Mouse (Mus musculus) adrenal gland, adult 2 months (tissue): Measurements from ENCODE around the gene Zswim4. TPM values are rescaled to one million over a fixed set of nuclear protein-coding genes. Genes with fewer than 3 reads are reported as not detected.
A peak's percentile ranks its signal among the peaks of the same experiment; 100 is the strongest.

Experiments used
- DNase-seq: peaks from one replicate; pipeline ENCODE4 v3.0.0; 2021
- polyA plus RNA-seq: library from polyadenylated mRNA; depleted of rRNA; stranded (reverse); fragments of >200 nt; gene quantifications from 2 replicates; pipeline ENCODE4 v1.2.3, GENCODE M21; 2012
- total RNA-seq, 2 experiments: library from RNA; stranded (reverse); gene quantifications; 2 replicates each; pipeline ENCODE4 v1.2.3; 2021

Zswim4 gene
- total and polyA plus RNA-seq, 3 experiments = 31.4 to 76.1 (median 55.6) TPM

GRCm38 (mm10) chr8:84223322-84224029 lies 13.4 kb downstream of the Zswim4 start:
- peak; percentile 37 for DNase-seq

DNA sequence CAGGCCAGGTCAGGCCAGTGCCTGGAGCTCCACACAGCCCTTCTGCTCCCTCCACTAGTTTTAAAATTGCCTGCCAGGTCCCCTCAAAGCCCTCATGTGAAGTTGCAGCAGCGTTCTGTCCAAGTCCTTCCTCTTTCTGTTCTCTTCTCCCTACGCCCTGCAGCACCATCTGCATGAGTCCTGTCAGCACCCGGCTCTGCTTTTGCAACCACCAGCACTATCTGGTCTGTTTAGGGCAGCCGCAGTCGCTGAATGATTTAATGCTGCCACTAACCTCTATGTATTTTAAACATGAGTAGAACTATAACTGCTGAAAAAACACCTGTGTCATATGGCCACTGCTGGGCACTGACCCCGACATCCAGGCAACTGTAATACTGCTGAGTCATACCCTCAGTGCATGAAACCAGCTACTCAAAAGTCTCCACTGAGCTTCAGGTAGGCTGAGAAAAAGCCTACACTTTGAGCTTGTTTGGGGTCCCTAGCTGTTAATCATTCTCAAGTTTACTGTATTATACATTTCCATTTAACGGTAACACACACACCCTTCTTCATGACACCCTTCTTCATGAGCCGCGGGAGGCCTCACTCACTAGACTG lies 14.2 kb downstream of the Zswim4 start:
- no peak for DNase-seq

- DNase-seq = no peak
Measured at GRCm38 (mm10) chr8:84220105-84220504, 16.8 kb downstream of the Zswim4 start.

GRCm38 (mm10) chr8:84218143-84218542 lies 18.7 kb downstream of the Zswim4 start:
- no peak for DNase-seq

DNA sequence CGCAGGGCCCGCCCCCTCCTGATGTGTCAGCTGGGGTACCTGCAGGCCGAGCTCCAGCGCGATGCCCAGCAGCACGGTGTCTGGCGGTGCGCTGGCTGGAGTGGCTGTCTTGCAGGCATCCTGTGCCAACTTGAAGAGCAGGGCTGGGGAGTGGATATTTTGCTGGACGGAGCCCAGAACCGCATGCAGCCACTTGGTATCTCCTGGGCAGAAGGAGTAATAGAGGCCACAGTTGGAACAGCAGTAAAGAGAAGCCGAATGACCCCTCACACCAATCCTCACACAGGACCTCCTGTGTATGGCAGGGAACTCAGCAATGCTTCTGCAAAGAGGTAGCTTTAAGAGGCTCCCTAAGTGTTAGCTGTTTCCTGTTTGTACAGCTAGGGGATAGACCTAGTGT lies 19.6 kb downstream of the Zswim4 start:
- no peak for DNase-seq

- DNase-seq = no peak
Measured at GRCm38 (mm10) chr8:84213277-84213676, 23.6 kb downstream of the Zswim4 start.

GRCm38 (mm10) chr8:84211881-84212563 lies 24.8 kb downstream of the Zswim4 start:
- DNase-seq = no peak

DNA sequence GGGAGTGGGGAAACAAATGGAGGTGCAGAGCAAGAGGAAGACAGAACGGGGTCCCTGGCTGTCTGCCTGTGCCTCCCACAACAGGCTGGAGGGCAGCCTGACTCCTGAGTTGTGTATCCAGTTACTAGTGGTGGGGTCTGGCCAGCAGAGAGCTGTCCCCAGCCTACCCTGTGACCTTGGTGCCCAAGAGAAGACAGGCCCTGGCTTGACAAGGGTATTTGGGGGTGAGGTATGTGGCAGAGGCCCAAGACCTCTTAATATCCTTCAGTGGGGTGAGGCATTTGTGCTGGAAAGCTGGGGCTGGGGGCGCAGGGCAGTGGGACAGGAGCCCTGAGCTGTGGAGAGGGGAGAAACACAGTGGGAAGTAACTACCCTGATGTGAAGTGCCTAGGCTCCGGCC lies 25.7 kb downstream of the Zswim4 start:
- DNase-seq = no peak

- peak; percentile 82 for DNase-seq
Measured at GRCm38 (mm10) chr8:84210167-84210791, 26.6 kb downstream of the Zswim4 start.

DNA sequence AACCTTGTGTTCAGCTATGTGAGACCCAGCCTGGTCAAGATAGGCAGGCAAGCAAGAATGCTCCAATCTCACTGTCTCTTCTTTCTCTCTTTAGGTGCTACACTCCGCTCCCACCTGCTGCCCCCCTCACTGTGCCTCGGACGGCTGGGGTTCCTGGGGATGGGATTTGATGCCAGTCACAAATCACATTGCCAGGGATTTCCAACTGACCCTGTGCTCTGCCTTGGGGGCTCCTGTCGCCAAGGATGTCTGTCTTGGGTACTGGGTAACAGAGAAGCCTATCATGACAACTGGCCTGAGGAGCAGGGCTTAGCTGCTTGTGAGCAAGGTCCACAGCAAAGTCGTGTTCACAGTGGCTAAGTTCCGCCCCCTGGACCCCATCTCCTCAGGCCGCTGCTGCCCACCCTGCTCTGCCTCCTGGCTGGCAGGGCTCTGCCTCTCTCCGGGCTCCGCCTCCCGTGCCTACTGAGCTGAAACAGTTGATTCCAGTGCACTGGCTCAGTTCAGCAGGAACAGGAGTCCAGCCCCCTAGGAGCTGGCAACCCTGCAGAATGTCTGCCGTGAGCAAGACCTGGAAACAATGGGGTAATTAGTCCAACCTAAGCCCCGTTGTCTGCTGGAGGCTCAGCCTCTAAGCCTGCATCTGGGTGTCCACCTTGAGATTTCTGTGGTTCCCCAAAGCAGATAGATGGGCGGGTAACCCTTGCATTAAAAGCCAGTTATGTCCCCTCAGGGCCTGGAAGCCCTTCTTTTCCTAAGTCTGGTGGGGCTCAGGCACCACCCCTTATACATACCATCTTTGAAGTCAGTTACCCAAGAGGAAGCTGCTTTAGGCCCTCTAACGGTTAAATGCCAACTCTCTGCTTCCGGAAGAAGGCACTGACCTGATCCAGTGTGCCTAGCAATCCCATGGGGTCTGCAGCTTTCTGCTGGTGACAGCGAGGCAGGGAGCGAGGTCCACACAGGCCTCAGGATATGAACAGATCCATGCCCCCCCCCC lies 28.2 kb downstream of the Zswim4 start:
- DNase-seq = no peak

- peak; percentile 73 for DNase-seq
Measured at GRCm38 (mm10) chr8:84207811-84208210, 29.0 kb downstream of the Zswim4 start.

GRCm38 (mm10) chr8:84206666-84207065 lies 30.2 kb downstream of the Zswim4 start:
- DNase-seq = no peak

- no peak for DNase-seq
Measured at GRCm38 (mm10) chr8:84205073-84205472, 31.8 kb downstream of the Zswim4 start.

DNA sequence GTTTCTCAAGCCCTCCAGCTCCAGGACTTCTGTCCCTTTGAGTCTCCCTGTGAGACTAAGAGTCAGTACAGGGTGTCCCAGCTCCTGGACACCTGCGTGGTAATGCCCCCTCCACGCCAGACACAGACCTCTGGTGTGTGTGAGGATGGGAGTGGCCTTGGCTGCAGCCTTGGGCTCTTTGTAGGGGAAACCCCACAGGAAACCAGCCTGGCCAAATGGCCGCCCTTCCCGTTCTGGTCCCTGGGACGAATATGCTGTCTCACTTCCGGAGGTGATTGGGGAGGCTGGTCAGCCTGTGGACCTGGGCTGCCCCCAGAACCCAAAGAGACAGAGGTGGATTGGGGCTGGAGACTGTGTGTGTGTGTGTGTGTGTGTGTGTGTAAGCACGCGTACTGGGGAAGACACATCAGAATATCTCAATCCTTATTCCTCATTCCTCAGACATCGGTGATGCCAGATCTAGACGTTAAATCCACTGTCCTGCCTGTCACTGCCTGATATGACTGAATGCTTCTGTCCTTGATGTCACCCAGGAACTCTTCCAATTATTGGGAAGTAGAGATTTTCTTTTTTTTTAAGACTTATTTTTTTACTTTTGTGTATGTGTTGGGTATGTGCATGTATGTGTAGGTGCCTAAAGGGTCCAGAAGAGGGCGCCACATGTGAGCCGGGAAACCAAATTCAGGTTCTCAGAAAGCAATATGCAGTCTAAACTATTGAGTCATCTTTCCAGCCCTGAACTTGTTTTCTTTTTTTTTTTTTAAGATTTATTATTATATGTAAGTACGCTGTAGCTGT lies 32.7 kb downstream of the Zswim4 start:
- DNase-seq = peak; percentile 88

DNA sequence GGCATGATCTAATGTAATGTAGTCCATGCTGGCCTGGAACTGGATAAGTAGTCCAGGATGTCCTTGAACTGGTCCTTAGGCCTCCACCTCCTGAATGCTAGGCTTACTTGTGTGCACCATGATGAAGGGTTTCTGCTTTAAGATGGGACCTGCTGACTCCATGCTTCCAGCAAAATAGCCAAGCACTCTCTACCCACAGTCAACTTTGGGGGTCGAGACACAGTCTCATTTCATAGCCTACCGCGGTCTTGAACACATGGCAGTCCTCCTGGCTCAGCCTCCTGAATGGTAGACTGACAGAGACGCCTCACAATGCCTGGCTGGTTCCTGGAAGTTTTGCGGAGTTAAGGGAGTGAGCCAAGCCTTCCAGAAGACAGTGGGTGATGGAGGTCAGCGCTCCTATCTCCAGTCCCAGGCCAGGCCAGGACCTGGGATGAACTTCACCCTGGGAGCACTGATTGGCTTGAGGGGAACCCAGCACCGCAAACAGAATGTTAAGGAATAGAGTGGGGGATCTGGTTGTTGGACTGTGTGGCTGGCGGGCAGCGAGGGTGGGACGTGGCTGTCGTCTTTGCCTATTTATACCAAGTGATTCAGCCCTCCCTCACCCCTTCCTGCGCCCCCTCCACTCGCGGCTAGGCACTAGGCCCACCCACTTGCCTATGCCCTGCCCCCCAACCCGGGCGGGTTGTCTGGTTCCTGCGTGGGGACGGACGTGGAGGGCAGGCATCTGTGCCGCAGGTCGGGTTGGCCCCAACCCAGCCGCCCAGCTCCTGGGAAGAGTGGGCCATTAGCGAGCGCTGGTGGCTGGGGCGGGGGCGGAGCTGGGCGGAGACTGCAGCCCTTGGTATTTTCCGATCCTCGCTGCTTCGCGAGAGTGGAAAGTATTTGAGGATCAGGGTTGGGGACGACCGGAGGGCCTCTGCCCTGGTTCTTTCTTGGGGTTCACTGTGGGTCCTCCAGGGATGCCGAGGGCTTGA lies 33.6 kb downstream of the Zswim4 start:
- DNase-seq = peak; percentile 94

- peak; percentile 92 for DNase-seq
Measured at GRCm38 (mm10) chr8:84202466-84202865, 34.4 kb downstream of the Zswim4 start.

DNA sequence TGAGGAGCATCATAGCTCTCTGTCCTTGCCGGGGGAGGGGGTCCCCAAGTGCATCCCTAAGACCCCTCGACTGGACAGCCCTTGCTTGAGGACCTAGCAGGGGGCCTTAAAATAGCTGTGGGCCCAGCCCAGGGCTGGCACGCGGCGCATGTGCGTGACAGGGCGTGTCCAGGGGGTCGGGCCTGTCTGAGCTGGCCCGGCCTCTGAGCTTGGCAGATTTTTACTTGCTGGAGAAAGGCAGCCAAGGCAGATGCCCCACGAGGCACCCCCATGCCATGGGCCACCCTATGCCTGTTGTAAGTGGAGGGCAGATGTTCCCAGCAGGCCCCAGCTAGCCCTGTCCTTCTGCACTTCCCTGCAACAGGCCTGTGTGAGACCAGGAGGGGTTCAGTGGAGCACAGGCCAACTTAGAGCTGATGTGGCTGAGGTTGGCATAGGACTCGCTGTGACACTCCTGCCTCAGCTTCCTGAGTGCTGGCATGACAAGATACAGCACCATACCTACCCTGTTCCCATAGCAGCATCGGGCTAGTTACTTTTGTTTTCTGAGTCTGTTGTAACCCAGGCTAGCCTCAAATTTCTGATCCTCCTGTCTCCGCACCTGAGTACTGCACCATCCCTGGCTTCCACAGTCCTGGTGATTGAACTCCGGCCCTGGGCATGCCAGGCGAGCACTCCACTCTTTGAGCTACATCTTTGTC lies 35.2 kb downstream of the Zswim4 start:
- DNase-seq = peak; percentile 94

GRCm38 (mm10) chr8:84200652-84201544 lies 36.0 kb downstream of the Zswim4 start:
- peak; percentile 93 for DNase-seq
